Mouse (Mus musculus) thymus, adult 2 months (tissue): ENCODE data around the gene Gm28048. TPM values are rescaled to one million over a fixed set of nuclear protein-coding genes. Genes with fewer than 3 reads are reported as not detected.

Experiments used
- DNase-seq: peaks from one replicate; pipeline ENCODE4 v3.0.0; 2021
- H3K27ac ChIP-seq: fragments of 200-500 bp; 2 replicates; pipeline ENCODE4 v1.5.1; 2012; ENCODE audit warnings: low read length, control low read depth; ENCODE audit not compliant: control insufficient read depth, insufficient read depth
- H3K27me3 ChIP-seq: fragments of 200-500 bp; 2 replicates; pipeline ENCODE4 v1.6.1; 2012; ENCODE audit warnings: mild to moderate bottlenecking, low read length, moderate library complexity, mixed read lengths; ENCODE audit not compliant: control insufficient read depth, insufficient read depth
- H3K36me3 ChIP-seq: fragments of 200-500 bp; 2 replicates; pipeline ENCODE4 v1.6.1; 2012; ENCODE audit warnings: mild to moderate bottlenecking, low read length, moderate library complexity; ENCODE audit not compliant: control insufficient read depth, insufficient read depth
- H3K4me1 ChIP-seq: fragments of 200-500 bp; replicated peaks from 2 replicates; pipeline ENCODE4 v1.6.1; 2012; ENCODE audit warnings: low read length; ENCODE audit not compliant: control insufficient read depth, insufficient read depth
- H3K4me3 ChIP-seq: fragments of 200-500 bp; 2 replicates; pipeline ENCODE4 v1.5.1; 2012; ENCODE audit warnings: mild to moderate bottlenecking, low read length, control low read depth, moderate library complexity; ENCODE audit not compliant: control insufficient read depth, insufficient read depth
- CTCF ChIP-seq: fragments of 200-500 bp; IDR thresholded peaks from 2 replicates; pipeline ENCODE4 v1.5.1; 2012; ENCODE audit warnings: mild to moderate bottlenecking, control low read depth, low read length, moderate library complexity, borderline replicate concordance; ENCODE audit not compliant: control insufficient read depth, poor library complexity, insufficient read depth; ENCODE audit errors: extremely low read depth
- POLR2A ChIP-seq: fragments of 200-500 bp; IDR thresholded peaks from 2 replicates; pipeline ENCODE4 v1.6.1; 2012; ENCODE audit warnings: mild to moderate bottlenecking, low read length, control low read depth, moderate library complexity; ENCODE audit not compliant: control insufficient read depth, poor library complexity, insufficient read depth; ENCODE audit errors: extremely low read depth
- WGBS: fragments of 180-500 bp; shearing (Covaris S2); methylation state at CpG from one replicate; pipeline ENCODE4 v1.1.7; 2018; 5-methylcytosine and 5-hydroxymethylcytosine counted together
- polyA plus RNA-seq: library from polyadenylated mRNA; depleted of rRNA; stranded (reverse); fragments of >200 nt; gene quantifications from 2 replicates; pipeline ENCODE4 v1.2.3, GENCODE M21; 2012

The Gm28048 gene
- polyA plus RNA-seq, 1 experiment = not detected

GRCm38 (mm10) chr11:22991218-22991835 is 9.4 kb upstream of the Gm28048 start:
- Histone ChIP-seq H3K27ac (no peak overlapping the region), H3K27me3 (no peaks in the 10 kb centered on the region), H3K36me3 (peaks cover 32% of the 10 kb centered on the region), H3K4me1 (peaks cover 7% of the 10 kb centered on the region), H3K4me3 (peak overlapping the region; percentile 21; the same call in 1 of the 2 replicates)
- TF ChIP-seq CTCF (no peak), POLR2A (no peak)
- DNase-seq = no peak
- WGBS = 11% methylated on average over 14 of the region's 14 CpGs

GRCm38 (mm10) chr11:22990393-22991126 is 8.7 kb upstream of the Gm28048 start, which contains the start of gene Cct4:
TSS of gene Cct4 (plus strand) at chr11:22990519.
- H3K4me1 ChIP-seq = peaks cover 7% of the 10 kb centered on the region

GRCm38 (mm10) chr11:22989786-22990185 is 7.9 kb upstream of the Gm28048 start:
- 58% methylated on average over 1 of the region's 1 CpGs for WGBS
- H3K36me3 ChIP-seq = peaks cover 17% of the 10 kb centered on the region
- H3K27me3 ChIP-seq = no peaks in the 10 kb centered on the region
- TF ChIP-seq POLR2A (no peak), CTCF (no peak)
- peaks cover 7% of the 10 kb centered on the region for H3K4me1 ChIP-seq
- no peak overlapping the region for H3K27ac ChIP-seq
- H3K4me3 ChIP-seq = no peak overlapping the region
- no peak for DNase-seq

More at GRCm38 (mm10) chr11:22990393-22991126, 8.7 kb upstream of the Gm28048 start, which contains the start of gene Cct4:
- under 1% methylated on average over 66 of the region's 66 CpGs for WGBS
- Histone ChIP-seq H3K4me3 (peak within 1 kb of the TSS; percentile 94), H3K36me3 (peaks cover 25% of the 10 kb centered on the region), H3K27me3 (no peaks in the 10 kb centered on the region), H3K27ac (peak within 1 kb of the TSS; percentile 21; the same call in 1 of the 2 replicates)
- DNase-seq = peak; percentile 88
- peak; percentile 65 for TF ChIP-seq POLR2A
- 0 out of 2 replicates have a peak, but pooled peaks have one; percentile 24 for TF ChIP-seq CTCF

- TF ChIP-seq POLR2A (no peak), CTCF (no peak)
- 55% methylated on average over 2 of the region's 2 CpGs for WGBS
- peak; percentile 44 for DNase-seq
Observed at GRCm38 (mm10) chr11:22987357-22987756, 5.5 kb upstream of the Gm28048 start.

GRCm38 (mm10) chr11:22985510-22985909 is 3.6 kb upstream of the Gm28048 start:
- H3K27me3 ChIP-seq = no peaks in the 10 kb centered on the region
- TF ChIP-seq CTCF (no peak), POLR2A (no peak)
- 91% methylated on average over 3 of the region's 3 CpGs for WGBS
- H3K4me3 ChIP-seq = no peak overlapping the region
- no peaks in the 10 kb centered on the region for H3K36me3 ChIP-seq
- H3K4me1 ChIP-seq = peaks cover 8% of the 10 kb centered on the region
- H3K27ac ChIP-seq = no peak overlapping the region
- no peak for DNase-seq

More at GRCm38 (mm10) chr11:22987357-22987756, 5.5 kb upstream of the Gm28048 start:
- Histone ChIP-seq H3K4me3 (no peak overlapping the region), H3K36me3 (no peaks in the 10 kb centered on the region), H3K4me1 (peaks cover 7% of the 10 kb centered on the region), H3K27me3 (no peaks in the 10 kb centered on the region), H3K27ac (no peak overlapping the region)

- no peaks in the 10 kb centered on the region for H3K27me3 ChIP-seq
- no peak for DNase-seq
- no peak overlapping the region for H3K4me3 ChIP-seq
- 93% methylated on average over 6 of the region's 6 CpGs for WGBS
- TF ChIP-seq POLR2A = no peak
- H3K4me1 ChIP-seq = peaks cover 8% of the 10 kb centered on the region
- no peak overlapping the region for H3K27ac ChIP-seq
- no peaks in the 10 kb centered on the region for H3K36me3 ChIP-seq
Observed at GRCm38 (mm10) chr11:22982846-22983245, 956 bp upstream of the Gm28048 start.
